Mouse (Mus musculus) bone marrow macrophage, adult 2 months (primary cell): Measurements from ENCODE around the gene Mrps11.

Experiments used
- CTCF ChIP-seq: IDR thresholded peaks from 2 replicates; pipeline ENCODE4 v1.5.1; 2012; ENCODE audit warnings: low read depth, mild to moderate bottlenecking, low read length, moderate library complexity
- POLR2A ChIP-seq: IDR thresholded peaks from 2 replicates; pipeline ENCODE4 v1.6.1; 2012; ENCODE audit warnings: mild to moderate bottlenecking, low read depth, low read length, borderline replicate concordance

- TF ChIP-seq CTCF (no peak), POLR2A (no peak)
Measured at GRCm38 (mm10) chr7:78826682-78827385, 43.9 kb downstream of the Mrps11 start.
